Mouse (Mus musculus) stomach, postnatal 0 days (tissue): Measurements from ENCODE around the gene Spata1.
A peak's percentile ranks its signal among the peaks of the same experiment; 100 is the strongest.

ENCODE experiments used
- CTCF ChIP-seq: IDR thresholded peaks from 2 replicates; pipeline ENCODE4 v1.5.1; 2016; ENCODE audit warnings: antibody characterized with exemption, low read depth, mild to moderate bottlenecking, moderate library complexity
- EP300 ChIP-seq: optimal IDR thresholded peaks from 2 replicates; pipeline ENCODE3; 2016; ENCODE audit warnings: antibody characterized with exemption

GRCm38 (mm10) chr3:146462939-146463338 is 36.6 kb downstream of the Spata1 start:
- peak; percentile 55 for TF ChIP-seq CTCF
- TF ChIP-seq EP300: no peak
